Mouse (Mus musculus) CD8-positive naive resting alpha-beta T cell, adult 2 months (primary cell): Measurements from ENCODE around the gene Invs.
A peak's percentile ranks its signal among the peaks of the same experiment; 100 is the strongest.
"Not testable (repeated sequence)": the region's sequence is repeated elsewhere in the genome, so short reads cannot be mapped to it uniquely, and the experiment has no call there.

Experiments
- DNase-seq, 2 experiments: peaks; one replicate each; pipeline ENCODE4 v3.0.0; 2022; ENCODE audit warnings: low read depth in 2 of 2, low spot score in 2 of 2

Gene Invs

DNA sequence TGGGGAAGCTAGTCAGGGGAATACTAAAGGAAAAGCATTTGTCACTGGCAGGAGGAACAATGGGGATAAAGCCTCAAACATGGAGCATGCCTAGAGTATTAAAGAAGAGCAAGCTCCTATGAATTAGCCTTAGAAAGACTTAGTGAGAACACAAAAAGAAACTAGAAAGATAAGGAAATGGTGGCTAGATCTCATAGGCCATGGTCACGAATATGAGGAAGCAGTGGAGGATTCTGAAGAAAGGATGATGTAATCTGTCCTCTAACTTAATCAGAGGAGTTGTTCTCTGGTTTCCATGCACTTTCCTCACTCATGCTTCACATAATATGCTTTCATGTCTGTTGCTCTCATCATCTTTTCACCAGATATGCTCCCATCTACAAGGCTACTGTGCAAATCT is 42.5 kb downstream of the Invs start:
- no peak for DNase-seq

DNA sequence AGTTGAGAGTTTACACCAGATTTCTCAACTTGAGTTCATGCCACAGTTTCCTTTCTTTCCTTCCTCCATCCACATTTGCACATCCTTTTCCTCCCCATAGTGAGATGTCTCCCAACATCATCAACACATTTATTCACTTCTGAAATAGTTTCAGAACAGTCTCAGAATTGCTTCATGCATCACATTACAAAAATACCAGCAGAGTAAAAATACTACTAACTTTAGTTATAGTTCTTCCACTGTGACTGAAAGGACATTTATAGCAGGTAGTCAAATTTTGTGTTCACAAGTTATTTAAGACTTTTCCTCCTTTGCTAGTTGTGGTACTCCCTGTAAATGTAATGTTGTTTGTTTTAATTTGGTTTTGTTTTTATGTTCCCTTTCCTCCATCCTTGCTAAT is 47.6 kb downstream of the Invs start:
- no peak for DNase-seq

DNA sequence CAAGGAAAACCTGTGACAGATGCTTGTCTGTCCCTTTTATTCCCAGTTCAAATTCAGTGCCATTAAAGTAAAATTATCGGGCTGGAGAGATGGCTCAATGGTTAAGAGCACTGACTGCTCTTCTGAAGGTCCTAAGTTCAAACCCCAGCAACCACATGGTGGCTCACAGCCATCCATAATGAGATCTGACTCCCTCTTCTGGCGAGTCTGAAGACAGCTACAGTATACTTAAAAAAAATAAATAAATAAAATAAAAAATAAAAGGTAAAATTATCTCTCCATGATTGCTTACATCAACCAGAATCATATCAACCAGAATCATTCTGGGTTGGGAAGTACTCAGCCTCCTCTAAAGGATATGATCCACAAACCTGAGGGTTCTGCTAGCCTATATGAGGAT is 48.5 kb downstream of the Invs start:
- DNase-seq = no peak

DNA sequence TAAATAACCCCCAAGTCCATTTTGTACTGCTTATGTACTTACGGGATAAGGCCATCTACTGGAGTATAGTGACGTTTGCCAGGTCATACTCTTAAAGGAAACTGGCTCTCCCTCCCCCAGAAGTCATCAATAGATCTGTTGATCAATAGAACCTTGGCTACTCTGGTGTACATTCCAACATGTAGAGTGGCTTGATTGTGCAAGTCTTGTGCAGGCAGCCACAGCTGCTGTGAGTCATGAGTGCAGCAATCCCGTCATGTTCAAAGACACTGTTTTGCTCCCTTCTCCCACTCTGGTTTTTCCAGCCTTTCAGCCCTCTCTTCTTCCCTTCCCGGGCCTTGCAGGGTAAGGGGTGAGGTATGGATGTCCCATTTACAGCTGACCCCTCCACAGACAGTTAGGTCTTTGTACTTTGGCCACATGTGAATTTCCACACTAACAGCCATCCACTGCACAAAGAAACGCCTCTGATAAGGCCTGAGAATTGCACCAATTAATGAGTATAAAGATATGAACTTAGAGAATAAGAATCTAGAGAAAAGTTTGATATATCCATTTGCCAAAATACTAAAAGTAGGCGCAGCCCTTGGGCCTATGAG is 53.0 kb downstream of the Invs start:
- no peak for DNase-seq

DNA sequence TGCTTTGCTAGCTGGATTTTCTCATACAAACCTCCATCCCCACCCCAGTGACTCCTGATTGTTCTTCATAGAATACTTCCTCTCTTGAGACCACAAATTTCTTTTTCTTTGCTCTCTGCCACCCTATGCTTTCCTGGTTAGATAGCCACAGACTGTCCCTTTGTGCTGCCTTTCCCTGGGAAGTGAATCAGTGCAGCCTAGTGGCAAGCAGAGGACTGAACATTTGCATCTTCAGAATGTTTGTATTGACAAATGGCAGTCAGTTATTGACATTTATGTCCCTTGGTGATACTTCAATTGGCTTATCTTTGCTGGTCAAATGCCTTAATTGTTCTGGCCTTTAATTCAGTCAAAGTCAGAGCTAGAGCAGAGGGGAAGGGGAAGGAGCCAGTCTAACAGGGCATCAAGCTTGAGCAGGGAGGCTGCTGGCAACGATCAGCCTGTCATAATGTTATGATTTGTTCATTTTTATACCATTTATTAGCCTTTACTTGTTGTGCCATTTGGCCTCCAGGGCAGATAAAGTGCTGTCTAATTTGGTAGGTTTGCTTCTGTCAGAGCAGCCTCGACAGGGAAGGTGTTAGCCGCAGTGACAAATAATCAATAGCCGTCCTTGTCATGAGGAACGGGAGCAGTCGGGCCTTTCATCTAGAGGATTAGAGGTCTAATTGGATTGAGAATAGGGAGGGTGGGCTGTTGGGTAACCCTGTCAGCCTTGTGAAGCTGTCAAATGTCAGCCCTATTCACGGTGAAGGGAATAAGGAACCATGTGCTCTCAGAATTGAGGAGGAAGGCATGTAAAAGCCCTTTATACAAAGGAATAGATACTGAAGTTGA is 55.6 kb downstream of the Invs start:
- no peak for DNase-seq

DNA sequence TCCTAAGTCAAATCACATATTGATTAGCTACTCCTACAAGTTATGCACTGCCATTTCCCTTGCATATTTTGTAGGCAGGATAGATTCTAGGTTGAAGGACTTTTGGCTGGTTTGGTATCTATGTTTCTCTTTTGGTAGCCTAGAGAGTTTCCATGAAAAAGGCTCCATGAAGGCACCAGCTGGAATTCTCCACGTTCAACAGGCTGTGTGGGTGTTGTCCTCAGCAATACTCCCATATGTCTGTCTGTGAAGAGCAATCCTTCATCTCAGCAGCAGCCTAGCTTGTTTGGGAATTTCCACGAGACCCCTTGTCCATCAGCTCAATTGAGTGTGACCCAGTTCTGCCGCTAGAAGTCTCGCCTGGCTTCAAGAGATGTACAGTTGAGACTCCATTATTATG is 63.1 kb downstream of the Invs start:
- DNase-seq = no peak

DNA sequence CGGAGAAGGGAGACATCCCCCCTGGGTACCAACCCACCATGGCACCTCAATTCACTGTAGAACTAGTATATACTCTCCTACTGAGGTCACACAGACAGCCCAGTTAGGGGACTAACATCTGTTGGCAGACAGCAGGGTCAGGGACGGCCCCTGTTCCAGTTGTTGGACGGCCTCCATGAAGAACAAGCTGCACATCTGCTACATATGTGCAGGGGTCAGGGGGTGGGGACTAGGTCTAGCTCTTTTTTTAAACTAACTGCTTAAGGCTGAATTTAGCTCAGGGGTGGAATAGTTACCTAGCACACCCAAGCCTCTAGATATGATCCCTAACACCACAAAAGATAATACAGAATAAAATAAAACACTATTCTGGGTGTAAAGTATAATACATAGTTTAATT is 82.8 kb downstream of the Invs start:
- no peak for DNase-seq

DNA sequence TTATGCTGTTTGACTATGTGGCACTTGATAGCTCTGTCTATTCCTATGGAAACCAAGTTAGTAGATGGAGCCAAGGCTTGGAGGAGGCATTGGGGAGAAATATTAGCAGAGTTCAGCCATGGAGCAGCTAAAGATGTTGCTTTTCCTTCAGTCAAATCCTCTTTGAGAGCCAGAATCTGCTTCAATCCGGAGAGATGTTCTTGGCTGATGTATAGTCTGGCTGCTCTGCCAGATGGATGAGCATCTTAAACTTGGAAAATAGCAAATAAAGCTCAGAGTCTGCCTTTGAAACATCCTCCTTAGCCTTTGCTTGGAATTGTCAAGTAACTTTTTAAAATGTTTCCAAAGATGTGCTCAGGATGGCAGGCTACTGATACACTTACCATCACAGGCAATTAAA is 91.5 kb downstream of the Invs start:
- no peak for DNase-seq

DNA sequence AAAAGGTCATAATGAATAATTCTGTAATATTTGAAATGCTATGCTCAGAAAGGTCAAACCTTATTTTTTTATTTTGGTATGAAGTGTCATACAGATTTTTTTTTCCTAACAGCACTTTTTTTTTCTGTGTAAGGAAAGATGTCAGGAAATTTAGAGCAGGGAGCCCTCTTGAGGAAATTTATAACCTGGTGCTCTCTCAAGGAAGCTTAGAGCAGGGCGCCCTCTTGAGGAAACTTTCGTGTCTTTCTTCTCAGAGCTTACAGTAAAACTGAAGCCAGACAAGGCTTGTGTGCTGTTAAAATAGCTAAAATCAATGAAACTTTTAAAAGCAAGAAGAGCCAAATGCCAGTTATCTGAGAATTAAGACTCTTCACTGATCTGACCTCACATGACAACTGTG is 101.4 kb downstream of the Invs start:
- peak in 1 of 2 experiments; percentile 41 for DNase-seq

DNA sequence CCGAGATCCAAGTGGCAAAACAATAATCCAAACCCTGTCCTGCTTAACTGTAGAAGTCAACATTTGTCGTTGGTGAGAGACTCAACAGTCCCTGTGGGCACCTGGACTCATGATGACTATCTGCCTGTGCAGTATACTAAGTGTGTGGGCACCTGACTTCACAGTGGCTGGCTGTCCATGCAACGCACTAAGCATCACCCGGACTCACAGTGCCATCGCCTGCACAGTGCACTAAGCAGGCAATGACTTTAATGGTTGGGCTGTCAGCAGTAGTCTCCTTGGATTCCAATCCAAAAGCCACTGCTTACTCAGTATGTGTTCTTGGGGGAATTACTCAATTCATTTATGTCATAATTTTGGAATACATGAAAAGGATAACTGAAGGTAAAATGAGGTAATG is 102.9 kb downstream of the Invs start:
- DNase-seq = no peak

DNA sequence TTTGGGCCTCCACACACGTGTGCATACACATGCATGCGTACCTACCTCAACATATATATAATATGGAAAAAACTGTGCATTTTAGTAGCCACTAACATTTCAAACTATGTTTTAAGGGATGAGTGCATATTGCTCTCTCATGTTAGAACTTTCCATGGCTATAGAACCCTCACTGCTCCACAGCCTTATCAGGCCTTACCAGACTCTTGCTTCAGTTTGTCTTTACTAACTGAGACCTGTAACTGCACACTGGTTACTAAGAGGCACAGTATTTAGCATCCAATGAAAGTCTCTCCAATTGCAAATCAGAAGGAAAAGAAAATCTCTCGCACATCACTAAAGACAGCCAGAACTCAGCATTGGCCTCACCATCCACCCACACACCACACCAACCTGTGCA is 117.4 kb downstream of the Invs start:
- no peak for DNase-seq

DNA sequence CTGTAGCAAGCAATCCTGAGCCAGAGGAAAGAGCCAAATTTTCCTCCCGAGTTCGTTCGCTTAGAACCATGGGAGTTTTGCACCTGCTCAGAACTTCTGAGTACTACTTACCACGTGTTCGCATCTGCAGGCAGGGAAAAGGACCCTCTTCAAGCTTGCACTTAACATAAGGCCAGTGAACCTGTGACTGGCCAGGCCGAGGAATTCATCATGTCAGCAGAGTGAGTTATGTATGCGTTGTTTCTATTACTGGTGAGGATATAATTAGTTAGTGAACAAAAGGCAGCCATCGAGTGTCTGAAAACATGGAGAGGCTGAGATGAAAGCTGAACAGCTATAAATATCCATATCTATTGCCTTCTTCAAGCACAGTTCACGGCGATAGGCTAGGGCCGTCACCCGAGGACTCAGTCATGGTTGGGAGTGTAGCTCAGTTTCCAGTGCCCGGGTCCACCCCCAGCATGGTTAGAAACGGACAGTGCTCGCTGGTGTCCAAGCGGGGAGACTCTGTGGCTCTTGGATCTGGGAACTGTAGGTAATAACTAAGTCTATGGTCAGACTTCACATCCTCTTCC is 123.6 kb downstream of the Invs start:
- no peak for DNase-seq

DNA sequence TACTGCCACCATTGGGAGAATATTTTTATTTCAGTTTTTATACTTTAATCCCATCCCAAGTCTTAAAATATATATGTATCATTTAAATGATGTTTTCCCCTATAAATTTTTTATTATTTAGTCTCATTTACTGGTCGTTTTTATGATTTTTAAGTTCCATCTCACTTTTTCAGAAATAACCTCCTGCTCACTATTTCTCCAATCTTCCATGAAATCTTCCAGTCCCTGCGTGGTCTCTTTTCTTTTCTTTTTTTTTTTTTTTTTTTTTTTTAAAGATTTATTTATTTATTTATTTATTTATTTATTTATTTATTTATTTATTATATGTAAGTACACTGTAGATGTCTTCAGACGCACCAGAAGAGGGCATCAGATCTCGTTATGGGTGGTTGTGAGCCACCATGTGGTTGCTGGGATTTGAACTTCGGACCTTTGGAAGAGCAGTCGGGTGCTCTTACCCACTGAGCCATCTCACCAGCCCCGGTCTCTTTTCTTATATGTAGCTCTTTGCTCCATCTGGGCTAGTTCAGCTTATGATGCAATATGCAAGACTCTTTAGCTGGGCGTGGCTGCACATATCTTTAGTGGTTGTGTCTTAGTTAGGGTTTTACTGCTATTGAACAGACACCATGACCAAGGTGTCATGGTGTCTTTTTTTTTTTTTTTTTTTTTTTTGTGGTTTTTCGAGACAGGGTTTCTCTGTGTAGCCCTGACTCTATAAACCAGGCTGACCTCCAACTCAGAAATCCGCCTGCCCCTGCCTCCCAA is 126.3 kb downstream of the Invs start:
- not testable (repeated sequence) for DNase-seq

DNA sequence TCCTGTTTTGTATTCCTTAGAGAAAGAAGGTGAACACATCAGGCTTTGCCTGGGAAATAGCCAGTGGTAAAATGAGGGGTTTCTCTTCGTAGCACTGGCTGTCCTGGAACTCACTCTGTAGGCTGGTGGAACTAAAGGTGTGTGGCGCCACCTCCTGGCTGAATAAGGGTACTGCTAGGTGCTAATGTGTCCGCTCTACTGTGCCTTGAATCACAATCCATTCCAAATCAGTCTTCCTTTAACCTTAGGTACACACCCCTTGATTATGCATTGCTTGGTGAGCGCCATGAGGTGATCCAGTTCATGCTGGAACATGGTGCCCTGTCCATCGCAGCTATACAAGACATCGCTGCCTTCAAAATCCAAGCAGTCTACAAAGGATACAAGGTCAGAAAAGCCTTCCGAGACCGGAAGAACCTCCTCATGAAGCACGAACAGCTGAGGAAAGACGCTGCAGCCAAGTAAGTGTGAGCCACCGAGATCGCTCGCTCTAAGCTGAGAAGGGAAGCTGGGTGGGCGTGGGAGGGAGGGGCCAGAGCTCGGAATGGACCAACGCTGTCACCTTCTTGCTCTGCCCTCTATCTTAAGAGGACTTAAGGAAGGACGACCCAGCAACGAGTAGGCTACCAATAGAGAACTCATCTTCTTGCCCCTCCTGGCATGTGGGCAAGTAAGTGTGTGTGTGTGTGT is 127.9 kb downstream of the Invs start:
- DNase-seq = peak; percentile 20 to 24

DNA sequence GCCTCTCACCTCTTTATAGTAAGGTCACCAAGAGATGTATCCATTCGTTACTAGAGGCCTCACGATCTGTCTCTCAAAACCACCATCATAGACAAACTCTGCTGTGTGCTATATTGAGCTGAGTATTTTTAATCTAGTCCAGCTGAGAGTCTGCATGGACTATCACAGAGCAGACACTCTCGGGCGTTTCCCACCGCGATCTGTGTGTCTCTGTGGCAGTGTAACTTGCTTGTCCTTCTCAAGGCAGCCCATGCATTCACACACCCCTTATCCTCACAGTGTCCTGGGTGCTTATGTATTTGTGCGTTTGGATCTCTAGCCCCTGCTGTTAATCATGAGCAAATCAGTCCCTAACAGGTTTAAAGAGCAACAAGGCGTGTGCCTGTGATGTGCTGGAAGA is 133.9 kb downstream of the Invs start:
- no peak for DNase-seq

DNA sequence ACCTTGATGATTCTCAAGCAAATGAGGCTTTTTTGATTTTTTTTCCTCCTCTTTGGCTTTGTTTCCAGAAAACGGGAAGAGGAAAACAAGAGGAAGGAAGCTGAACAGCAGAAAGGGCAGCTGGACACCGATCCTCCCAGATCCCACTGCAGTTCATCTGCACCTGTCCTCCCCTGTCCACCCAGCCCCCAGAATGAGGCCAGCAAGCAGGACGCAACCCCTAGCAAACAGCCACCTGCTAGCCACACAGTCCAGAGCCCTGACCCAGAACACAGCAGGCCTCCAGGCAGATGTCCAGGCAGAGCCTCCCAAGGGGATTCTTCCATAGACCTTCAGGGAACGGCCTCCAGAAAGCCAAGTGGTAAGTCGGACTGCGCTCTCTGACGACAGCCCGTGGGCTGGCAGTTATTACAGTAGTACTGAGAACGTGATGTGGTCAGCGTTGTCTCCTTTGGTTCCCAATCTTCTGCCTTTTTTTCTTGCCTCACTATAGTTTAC is 136.3 kb downstream of the Invs start:
- no peak for DNase-seq

DNA sequence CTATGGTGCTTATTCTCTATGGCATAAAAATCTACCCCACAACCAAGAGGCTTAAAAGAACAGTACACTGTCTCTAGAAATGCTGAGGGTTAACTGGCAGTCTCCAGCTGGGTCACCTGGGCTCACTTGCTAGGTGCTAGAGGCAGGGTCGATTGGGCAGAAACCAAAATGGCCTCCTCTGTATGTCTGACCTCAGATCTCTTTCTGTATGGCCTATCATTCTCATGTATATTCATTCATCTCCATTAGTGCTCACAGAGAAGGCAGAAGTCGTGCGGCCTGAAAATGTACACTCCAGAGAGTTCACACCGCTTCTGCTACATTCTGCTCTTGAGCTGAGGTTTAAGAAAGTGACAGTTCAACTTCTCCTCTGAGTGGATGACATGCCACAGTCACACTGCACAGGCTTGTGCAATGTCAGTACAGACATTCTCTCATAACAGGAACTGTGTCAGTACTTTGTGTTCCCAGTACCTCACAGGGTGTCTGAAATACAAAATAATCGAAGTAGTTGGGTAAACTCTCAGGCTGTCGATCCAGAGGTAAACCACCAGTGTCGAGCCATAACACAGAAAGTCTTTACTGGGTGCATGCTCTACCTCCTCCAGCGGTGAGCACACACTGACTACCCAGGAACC is 139.4 kb downstream of the Invs start:
- no peak for DNase-seq

DNA sequence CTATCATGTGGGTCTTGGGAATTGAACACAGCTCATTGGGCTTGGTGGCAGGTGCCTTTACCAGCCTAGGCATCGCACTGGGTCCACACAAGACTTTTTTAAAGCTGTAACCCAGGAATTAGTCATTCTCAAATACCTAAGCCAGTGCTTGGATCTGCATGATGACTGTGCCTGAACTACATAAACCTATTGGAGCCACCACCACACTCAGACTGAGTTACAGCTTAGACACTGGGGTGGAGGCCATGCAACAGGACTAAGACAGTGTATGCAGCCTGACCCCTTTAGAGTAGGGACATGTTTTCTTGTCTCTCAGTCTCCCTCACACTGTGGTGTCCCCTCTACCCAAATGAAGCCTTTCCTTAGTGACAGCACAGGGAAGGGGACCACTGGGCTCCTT is 143.1 kb downstream of the Invs start:
- DNase-seq = no peak

DNA sequence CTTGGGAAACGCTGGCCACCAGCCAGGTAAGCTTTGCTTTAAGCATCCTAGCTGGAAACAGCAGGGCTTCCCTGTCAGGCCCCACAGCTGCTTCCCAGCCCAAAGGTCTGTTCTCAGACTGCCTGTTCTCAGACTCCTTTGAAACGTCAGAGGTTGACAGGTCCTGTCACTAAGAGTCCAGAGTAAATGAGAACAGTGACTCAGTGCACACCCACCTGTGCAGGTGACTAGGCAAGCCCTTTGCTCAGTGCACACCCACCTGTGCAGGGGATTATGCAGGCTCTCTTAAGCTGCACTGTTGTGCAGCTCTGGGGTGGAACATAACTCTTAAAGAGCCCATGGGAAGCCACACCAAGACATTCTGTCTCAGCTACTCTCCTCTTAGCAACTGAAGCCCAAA is 144.2 kb downstream of the Invs start:
- DNase-seq = no peak

DNA sequence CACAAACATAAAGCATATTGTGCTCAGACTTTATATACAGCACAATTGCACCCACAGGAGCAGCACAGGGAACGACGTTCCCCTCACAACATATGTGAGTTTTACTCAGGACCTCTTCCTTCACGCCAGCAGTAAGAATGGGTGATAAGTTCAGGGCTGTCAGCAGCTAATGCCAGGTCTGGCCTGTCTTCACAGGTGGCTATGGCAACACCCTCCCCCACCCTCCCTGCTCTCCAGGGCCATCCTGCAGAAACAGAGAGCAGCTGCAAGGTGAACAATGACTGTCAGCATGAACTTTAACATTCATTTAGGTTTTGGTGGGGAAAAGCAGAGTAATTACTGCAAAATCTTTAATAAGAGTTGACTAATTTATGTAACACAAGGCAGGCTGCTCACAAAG is 147.9 kb downstream of the Invs start:
- DNase-seq = no peak

DNA sequence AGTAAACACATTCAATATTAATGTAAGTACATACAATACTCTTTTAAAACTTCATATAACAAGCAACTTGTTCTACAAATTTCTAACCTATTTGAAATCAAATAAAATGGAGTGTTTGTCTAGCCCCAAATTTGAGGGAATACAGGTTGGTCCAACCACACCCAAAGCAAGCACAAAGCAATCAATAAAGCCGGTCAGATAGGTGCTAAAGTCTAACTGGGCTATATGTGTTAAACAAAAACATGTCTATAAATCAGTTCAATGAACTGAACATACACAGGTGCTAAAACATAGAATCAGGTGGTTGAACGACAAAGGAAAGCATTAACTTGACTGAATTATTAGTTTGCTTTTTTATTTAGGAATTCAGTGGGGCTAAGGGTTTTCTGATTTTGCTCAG is 148.5 kb downstream of the Invs start:
- no peak for DNase-seq
